Mouse (Mus musculus): ENCODE data around the gene Sdr39u1. TPM values are rescaled to one million over a fixed set of nuclear protein-coding genes. Genes with fewer than 3 reads are reported as not detected.

Sdr39u1 gene
- polyA plus RNA-seq (2016; fragmentation: Nextera tagmentation; extraction: Ambion mirVana), result 27.5 and 31.5 TPM in 2 replicates

GRCm38 (mm10) chr14:55899701-55900413 lies at the start of gene Sdr39u1:
Gene Sdr39u1, minus strand, starts transcription at chr14:55900293.
- Histone ChIP-seq H3K27me3 (ENCODE audit: low read depth, poor library complexity, severe bottlenecking) (no peaks in the 10 kb centered on the region), H3K9me3 (replicated peaks) (no peaks in the 10 kb centered on the region), H3K4me1 (peaks cover 21% of the 10 kb centered on the region), H3K4me3 (peak within 1 kb of the TSS; percentile 62), H3K27ac (replicated peaks) (peak within 1 kb of the TSS; percentile 80), H3K36me3 (peaks cover 35% of the 10 kb centered on the region)
- 4% methylated on average over 39 of the region's 39 CpGs for WGBS
- peak; percentile 81 for DNase-seq (ENCODE audit: low spot score)

DNA sequence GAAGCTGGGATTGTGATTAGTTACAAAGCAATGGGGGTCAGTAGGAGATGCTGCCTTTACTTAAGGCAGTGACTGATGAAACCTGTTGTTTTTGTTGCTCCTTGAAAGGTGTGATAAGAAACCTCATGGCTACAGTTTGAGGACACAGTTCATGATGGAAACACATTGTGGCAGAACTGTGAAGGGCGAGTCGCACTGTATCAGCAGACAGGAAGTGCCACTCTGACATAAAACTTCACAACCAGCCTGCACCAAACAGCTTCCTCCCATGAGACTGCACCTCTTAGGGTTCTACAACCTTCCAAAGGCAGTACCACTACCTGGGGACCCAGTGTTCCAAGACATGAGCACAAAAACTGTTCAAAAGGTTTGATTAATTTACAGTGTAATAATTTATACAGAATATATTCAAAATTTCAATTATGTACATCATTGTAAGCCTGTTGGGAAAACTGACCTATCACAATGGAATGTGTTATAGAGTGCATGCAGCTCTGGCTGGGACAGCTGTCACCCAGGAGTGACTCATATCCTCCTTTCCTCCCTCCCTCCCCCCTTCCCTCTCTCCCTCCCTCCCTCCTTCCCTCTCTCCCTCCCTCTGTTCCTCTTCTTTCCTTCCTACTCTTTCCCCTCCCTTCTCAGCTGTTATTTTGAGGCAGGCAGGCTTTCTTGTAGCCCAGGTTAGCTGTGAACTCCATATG lies 46.3 kb upstream of the Sdr39u1 start:
- DNase-seq (ENCODE audit: low spot score), result no peak
- WGBS, result 81% methylated on average over 2 of the region's 2 CpGs
- Histone ChIP-seq H3K4me1 (no peaks in the 10 kb centered on the region), H3K27ac (replicated peaks) (no peak overlapping the region), H3K4me3 (no peak overlapping the region), H3K27me3 (ENCODE audit: low read depth, poor library complexity, severe bottlenecking) (no peaks in the 10 kb centered on the region), H3K36me3 (no peaks in the 10 kb centered on the region), H3K9me3 (replicated peaks) (no peaks in the 10 kb centered on the region)

GRCm38 (mm10) chr14:55944575-55944974 lies 44.5 kb upstream of the Sdr39u1 start, which contains the start of gene Cma1:
Gene Cma1, minus strand, starts transcription at chr14:55944675.
- no peaks in the 10 kb centered on the region for H3K4me1 ChIP-seq
- no peak within 1 kb of the TSS for H3K4me3 ChIP-seq
- DNase-seq (ENCODE audit: low spot score), result no peak
- H3K36me3 ChIP-seq, result no peaks in the 10 kb centered on the region
- no peaks in the 10 kb centered on the region for H3K27me3 ChIP-seq (ENCODE audit: low read depth, poor library complexity, severe bottlenecking)
- H3K9me3 ChIP-seq (replicated peaks), result no peaks in the 10 kb centered on the region
- H3K27ac ChIP-seq (replicated peaks), result no peak within 1 kb of the TSS
- WGBS, result 79% methylated on average over 4 of the region's 4 CpGs

GRCm38 (mm10) chr14:55943601-55944000 lies 43.5 kb upstream of the Sdr39u1 start:
- no peaks in the 10 kb centered on the region for H3K4me1 ChIP-seq
- no peak overlapping the region for H3K4me3 ChIP-seq
- H3K27ac ChIP-seq (replicated peaks), result no peak overlapping the region
- H3K36me3 ChIP-seq, result no peaks in the 10 kb centered on the region
- no peak for DNase-seq (ENCODE audit: low spot score)
- H3K27me3 ChIP-seq (ENCODE audit: low read depth, poor library complexity, severe bottlenecking), result no peaks in the 10 kb centered on the region
- no peaks in the 10 kb centered on the region for H3K9me3 ChIP-seq (replicated peaks)
- WGBS, result 86% methylated on average over 11 of the region's 11 CpGs

DNA sequence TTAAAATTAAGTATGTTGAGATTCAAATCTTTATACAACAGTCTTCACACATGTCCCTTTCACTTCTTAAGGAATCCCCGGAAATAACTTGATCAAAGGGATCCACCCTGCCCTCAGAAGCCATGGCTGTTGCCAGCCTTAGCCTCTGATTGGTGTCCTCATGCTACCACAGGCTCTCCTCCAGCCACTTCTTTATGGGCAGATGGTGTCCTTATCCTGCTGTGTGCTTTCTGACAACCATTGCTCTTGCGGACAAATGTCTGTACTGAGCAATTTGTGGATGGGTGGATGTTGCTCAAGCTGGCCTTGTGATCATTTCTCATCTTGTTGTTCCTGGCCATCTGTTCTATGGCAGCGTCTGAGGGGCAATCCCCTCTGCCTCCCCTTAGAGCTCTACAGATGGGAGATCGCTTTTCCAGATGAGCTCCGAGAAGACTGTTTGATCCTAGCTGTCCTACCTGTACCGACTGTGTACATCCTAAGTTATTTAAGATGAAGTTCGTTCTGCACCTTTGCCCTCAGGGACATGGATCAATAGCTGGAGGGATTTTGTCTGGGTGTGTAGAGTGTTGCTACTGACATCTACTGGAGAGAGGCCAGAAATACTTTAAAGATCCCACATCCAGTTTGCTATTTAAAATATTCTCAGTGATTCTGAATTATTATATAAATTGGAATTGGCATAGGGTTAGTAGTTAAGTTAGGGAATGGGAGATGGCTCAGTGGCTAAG lies 40.1 kb upstream of the Sdr39u1 start:
- H3K27ac ChIP-seq (replicated peaks), result no peak overlapping the region
- no peak overlapping the region for H3K4me3 ChIP-seq
- H3K27me3 ChIP-seq (ENCODE audit: low read depth, poor library complexity, severe bottlenecking), result no peaks in the 10 kb centered on the region
- no peaks in the 10 kb centered on the region for H3K4me1 ChIP-seq
- no peaks in the 10 kb centered on the region for H3K36me3 ChIP-seq
- 63% methylated on average over 7 of the region's 7 CpGs for WGBS
- H3K9me3 ChIP-seq (replicated peaks), result no peaks in the 10 kb centered on the region
- no peak for DNase-seq (ENCODE audit: low spot score)

DNA sequence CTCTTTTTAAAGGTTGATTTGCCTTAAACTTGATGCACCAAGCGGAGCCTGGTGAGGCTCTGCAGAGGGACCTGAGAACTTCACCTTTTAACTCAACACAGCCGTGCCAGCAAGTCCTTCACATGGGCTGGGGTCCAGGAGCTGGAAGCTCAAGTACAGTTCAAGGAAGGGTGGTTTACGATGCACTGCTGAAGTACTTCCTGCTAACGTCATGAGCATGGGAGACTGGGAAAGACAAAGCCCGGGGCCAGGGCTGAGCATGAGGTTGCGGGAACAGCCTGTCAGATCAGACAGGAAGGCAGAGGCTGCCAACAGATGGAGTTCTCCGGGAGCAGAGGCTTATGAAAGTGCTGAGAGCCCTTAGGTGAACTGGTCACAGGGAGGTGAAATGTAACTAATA lies 33.5 kb upstream of the Sdr39u1 start:
- Histone ChIP-seq H3K4me1 (no peaks in the 10 kb centered on the region), H3K27ac (replicated peaks) (no peak overlapping the region), H3K36me3 (no peaks in the 10 kb centered on the region), H3K27me3 (ENCODE audit: low read depth, poor library complexity, severe bottlenecking) (no peaks in the 10 kb centered on the region), H3K4me3 (no peak overlapping the region), H3K9me3 (replicated peaks) (no peaks in the 10 kb centered on the region)
- no peak for DNase-seq (ENCODE audit: low spot score)
- 72% methylated on average over 7 of the region's 7 CpGs for WGBS

- Histone ChIP-seq H3K4me3 (no peak overlapping the region), H3K27me3 (ENCODE audit: low read depth, poor library complexity, severe bottlenecking) (no peaks in the 10 kb centered on the region), H3K27ac (replicated peaks) (no peak overlapping the region), H3K36me3 (no peaks in the 10 kb centered on the region), H3K9me3 (replicated peaks) (no peaks in the 10 kb centered on the region), H3K4me1 (no peaks in the 10 kb centered on the region)
- DNase-seq (ENCODE audit: low spot score), result no peak
- WGBS, result 82% methylated on average over 12 of the region's 12 CpGs
Measured at GRCm38 (mm10) chr14:55929263-55929997, 29.3 kb upstream of the Sdr39u1 start.

- 89% methylated on average over 4 of the region's 4 CpGs for WGBS
- DNase-seq (ENCODE audit: low spot score), result no peak
- Histone ChIP-seq H3K27ac (replicated peaks) (no peak overlapping the region), H3K4me1 (no peaks in the 10 kb centered on the region), H3K4me3 (no peak overlapping the region), H3K9me3 (replicated peaks) (no peaks in the 10 kb centered on the region), H3K27me3 (ENCODE audit: low read depth, poor library complexity, severe bottlenecking) (no peaks in the 10 kb centered on the region), H3K36me3 (no peaks in the 10 kb centered on the region)
Measured at GRCm38 (mm10) chr14:55926847-55927246, 26.8 kb upstream of the Sdr39u1 start.

DNA sequence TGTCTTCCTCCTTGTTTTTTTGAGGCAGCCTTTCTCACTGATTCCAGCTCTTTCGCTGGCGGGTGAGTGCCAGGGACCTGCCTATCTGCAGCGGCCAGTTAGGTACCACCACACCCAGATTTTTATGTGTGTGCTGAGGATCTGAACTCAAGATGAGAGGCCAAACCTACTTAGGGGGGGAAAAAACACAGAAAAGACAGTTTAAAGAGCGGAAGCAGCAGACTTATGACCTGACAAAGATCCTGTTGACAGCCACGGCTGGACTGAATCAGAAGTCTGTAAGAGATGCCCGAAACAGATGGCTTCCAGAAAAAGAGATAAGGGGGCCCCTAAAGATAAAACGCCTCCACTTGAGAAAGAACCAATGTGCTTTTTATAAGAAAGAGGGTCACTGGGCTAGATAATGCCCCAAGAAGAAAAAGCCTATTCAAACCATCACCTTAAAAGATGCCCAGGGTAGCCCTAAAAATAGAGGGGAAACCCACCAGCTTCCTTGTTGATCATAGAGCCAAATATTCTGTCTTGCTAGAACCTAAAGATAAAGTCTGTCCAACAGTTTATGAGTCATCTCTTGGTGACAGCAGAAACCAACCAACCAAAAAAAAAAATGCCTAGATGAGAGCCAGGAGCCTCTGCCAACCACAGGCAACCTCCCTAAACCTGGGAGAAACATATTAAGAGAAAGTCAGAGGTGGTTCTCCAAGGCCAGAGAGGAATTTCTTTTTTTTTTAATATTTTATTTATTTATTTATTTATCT lies 22.6 kb upstream of the Sdr39u1 start:
- Histone ChIP-seq H3K27me3 (ENCODE audit: low read depth, poor library complexity, severe bottlenecking) (peaks cover 9% of the 10 kb centered on the region), H3K4me1 (0 out of 2 replicates have a peak, but pooled peaks cover 2% of the 10 kb centered on the region), H3K4me3 (no peak overlapping the region), H3K9me3 (replicated peaks) (no peaks in the 10 kb centered on the region), H3K36me3 (no peaks in the 10 kb centered on the region), H3K27ac (replicated peaks) (no peak overlapping the region)
- 81% methylated on average over 7 of the region's 7 CpGs for WGBS
- no peak for DNase-seq (ENCODE audit: low spot score)

DNA sequence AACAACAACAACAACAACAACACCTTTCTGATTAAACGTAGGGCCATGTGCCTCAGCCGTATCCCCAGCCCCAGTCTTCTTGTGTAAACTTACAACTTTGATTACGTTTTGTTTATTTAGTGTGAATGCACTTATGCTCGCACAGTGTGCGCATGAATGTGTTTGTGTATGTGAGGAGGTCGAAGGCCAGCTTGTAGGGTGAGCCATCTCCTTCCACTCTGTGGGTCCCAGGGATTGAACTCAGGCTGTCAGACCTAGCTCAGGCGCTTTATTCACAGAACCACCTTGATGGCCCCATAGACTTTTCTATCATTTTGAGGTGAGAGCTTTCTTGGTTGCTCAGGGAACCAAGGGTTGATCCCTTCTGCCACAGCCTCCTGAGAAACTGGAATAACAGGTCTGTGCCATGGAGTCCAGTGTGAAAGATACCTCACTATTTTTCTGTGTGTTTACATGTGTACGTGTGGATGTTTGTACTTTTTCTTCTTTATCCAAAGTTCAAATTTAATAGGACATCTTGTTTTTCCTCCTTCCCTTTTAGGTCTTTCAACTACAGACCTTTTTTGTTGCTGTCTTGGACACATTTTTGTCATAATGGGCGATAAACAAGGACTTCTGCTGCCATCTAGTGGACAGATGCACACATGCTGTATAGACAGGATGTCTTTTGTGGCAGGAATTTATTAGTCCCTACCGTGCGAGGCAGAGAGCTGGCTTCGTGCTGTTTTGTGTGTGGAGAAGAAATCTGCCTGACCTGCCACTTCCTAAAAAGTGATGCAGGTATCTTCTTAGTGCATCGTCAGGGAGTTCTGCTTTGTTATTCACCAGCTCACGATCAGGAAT lies 18.4 kb upstream of the Sdr39u1 start:
- no peaks in the 10 kb centered on the region for H3K36me3 ChIP-seq
- 42% methylated on average over 14 of the region's 14 CpGs for WGBS
- peak; percentile 76 for DNase-seq (ENCODE audit: low spot score)
- no peak overlapping the region for H3K27ac ChIP-seq (replicated peaks)
- no peak overlapping the region for H3K4me3 ChIP-seq
- H3K27me3 ChIP-seq (ENCODE audit: low read depth, poor library complexity, severe bottlenecking), result peaks cover 9% of the 10 kb centered on the region
- 0 out of 2 replicates have a peak, but pooled peaks cover 4% of the 10 kb centered on the region for H3K9me3 ChIP-seq (replicated peaks)
- H3K4me1 ChIP-seq, result 0 out of 2 replicates have a peak, but pooled peaks cover 2% of the 10 kb centered on the region

GRCm38 (mm10) chr14:55913406-55913805 lies 13.3 kb upstream of the Sdr39u1 start:
- no peak overlapping the region for H3K4me3 ChIP-seq
- H3K36me3 ChIP-seq, result no peaks in the 10 kb centered on the region
- no peaks in the 10 kb centered on the region for H3K27me3 ChIP-seq (ENCODE audit: low read depth, poor library complexity, severe bottlenecking)
- H3K9me3 ChIP-seq (replicated peaks), result 0 out of 2 replicates have a peak, but pooled peaks cover 4% of the 10 kb centered on the region
- WGBS, result 58% methylated on average over 4 of the region's 4 CpGs
- DNase-seq (ENCODE audit: low spot score), result no peak
- H3K4me1 ChIP-seq, result no peaks in the 10 kb centered on the region
- H3K27ac ChIP-seq (replicated peaks), result no peak overlapping the region
